Mouse (Mus musculus) cortical plate, adult 2 months (tissue): Measurements from ENCODE around the gene Clmn.

Experiments used
- CTCF ChIP-seq: fragments of 200-500 bp; IDR thresholded peaks from 2 replicates; pipeline ENCODE4 v1.5.1; 2011; ENCODE audit warnings: mild to moderate bottlenecking, control low read depth, low read length; ENCODE audit not compliant: insufficient read depth; ENCODE audit errors: extremely low read depth
- POLR2A ChIP-seq: fragments of 200-500 bp; IDR thresholded peaks from 2 replicates; pipeline ENCODE4 v1.6.1; 2011; ENCODE audit warnings: mild to moderate bottlenecking, low read length, control low read depth; ENCODE audit not compliant: insufficient read depth; ENCODE audit errors: extremely low read depth

GRCm38 (mm10) chr12:104716409-104716808, 148.5 kb downstream of the Clmn start:
- TF ChIP-seq CTCF (no peak), POLR2A (no peak)
